Mouse (Mus musculus) cerebellum, postnatal 25 days (tissue): ENCODE measurements at regions not wholly inside any gene's neighbourhood (a gene's known extent, or its start where the extent isn't known, plus 50 kb on each side); places are given as distances from the start of the nearest gene placed in this dataset.

Experiments
- DNase-seq, 2 experiments: peaks; one replicate each; pipeline ENCODE4 v3.0.0; 2021; ENCODE audit warnings: mixed read lengths in 2 of 2

GRCm38 (mm10) chr14:105708691-105709090 is 187.9 kb downstream of the Spry2 start:
- DNase-seq, result peak in 1 of 2 experiments; percentile 46

- DNase-seq, result no peak
Observed at GRCm38 (mm10) chr14:105706756-105707155, 189.9 kb downstream of the Spry2 start.

DNA sequence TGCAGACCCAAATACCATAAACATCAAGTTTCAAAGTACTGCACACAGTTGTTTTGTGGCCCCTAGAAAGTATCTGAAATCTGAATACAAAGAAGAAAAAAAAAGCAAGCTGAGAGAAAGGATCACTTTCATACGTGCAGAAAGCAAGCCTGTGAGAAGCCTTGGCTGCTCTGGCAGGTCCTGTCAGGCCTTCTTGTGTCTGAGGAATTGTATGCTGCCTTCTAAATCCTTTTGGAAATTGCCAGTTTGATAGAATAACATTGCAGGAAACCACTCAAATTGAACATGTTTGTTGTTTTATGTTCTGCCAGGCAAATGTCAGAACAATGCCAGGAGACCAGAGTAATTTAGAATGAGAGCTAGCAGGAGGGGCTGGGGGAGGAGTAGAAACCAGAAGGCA is 198.0 kb downstream of the Spry2 start:
- no peak for DNase-seq

DNA sequence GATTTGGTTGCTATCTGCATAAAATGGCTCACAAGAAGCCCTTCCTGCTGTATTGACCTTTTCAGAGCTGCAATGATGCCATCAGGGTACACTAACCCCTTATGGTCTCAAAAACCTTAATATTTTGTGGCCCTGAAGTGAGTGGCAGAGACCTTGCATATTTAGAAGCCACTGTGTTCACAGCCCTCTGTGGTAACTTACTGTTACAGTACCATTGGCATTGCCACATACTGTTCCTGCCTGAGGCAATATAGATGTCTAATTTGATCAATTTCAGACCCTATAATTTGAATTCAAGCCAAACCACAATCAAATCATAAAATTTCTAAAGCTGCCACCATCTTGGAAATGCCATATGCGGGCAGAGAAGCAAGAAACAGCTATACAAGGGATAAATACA is 198.5 kb downstream of the Spry2 start:
- no peak for DNase-seq

DNA sequence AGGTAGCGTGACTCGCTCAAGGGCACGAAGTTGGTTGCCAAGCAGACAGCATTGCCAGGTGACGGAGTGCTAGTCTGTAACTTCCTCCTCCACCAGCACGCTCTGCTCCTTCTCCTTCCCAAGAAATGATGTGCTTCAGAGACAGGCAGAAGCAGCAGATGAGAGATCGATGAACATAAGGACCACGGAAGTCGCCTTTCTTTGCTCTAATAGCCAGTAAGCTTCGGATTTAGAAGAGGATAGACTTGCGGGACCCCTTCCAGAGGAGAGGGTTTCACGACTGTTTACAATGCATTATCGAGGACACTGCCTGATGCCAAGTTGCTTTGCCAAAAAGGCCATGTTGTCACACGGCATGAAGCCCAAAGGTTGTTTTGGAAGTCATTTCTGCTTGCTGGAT is 199.2 kb downstream of the Spry2 start:
- DNase-seq, result peak; percentile 86 to 88

DNA sequence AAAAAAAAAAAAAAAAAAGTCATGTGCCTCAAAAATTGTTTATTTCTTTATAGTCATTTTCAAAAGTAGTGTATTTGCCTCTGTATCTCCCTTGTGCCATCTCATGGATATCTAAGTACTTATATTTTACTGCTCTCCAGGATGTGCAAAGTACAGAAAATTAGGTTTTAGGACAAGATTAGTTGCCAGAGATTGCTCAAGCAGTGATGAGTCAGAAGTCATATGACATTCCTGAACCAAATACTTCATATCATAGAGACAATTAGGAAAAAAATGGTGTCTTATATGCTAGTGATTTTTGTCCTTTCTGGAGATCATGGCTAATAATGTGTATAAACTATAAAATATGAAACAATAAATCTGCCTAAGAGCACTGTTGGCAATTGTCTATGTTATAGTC is 201.7 kb downstream of the Spry2 start:
- DNase-seq, result no peak

- no peak for DNase-seq
Observed at GRCm38 (mm10) chr14:105693713-105694112, 202.9 kb downstream of the Spry2 start.

- no peak for DNase-seq
Observed at GRCm38 (mm10) chr14:105684826-105685465, 211.7 kb downstream of the Spry2 start.

DNA sequence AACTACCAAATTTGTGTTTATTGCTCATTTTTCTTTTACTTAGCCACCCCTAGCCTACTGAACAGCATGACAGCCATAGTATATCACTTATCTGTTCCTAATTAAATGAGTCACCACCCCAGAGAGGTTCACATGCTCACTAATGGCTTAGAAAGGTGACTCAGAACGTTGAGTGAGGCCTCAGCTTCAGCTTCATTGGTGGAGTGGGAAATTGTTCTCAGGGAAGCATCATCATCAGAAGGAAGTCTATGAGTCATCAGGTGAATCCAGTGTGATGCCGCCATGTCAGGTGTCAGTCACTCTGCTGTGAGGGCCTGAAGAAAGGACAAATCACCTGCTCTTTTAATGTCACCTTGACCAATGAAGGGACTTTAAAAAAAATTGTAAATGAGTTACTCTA is 212.3 kb downstream of the Spry2 start:
- DNase-seq, result no peak

DNA sequence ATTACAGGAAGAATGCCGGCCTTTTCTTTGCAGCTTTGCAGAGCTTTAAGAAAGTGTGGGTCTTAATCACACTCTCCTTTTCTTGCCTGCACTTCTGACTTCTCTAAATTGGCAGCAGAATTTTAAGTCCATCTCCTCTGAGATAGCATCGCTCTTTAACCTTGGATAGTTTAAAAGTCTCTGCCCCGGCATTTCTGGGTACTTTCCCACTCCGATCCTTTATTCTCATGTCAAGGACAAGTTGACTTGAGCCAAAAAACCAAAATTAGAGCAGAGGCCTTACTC is 220.0 kb downstream of the Spry2 start:
- peak in 1 of 2 experiments; percentile 28 for DNase-seq

DNA sequence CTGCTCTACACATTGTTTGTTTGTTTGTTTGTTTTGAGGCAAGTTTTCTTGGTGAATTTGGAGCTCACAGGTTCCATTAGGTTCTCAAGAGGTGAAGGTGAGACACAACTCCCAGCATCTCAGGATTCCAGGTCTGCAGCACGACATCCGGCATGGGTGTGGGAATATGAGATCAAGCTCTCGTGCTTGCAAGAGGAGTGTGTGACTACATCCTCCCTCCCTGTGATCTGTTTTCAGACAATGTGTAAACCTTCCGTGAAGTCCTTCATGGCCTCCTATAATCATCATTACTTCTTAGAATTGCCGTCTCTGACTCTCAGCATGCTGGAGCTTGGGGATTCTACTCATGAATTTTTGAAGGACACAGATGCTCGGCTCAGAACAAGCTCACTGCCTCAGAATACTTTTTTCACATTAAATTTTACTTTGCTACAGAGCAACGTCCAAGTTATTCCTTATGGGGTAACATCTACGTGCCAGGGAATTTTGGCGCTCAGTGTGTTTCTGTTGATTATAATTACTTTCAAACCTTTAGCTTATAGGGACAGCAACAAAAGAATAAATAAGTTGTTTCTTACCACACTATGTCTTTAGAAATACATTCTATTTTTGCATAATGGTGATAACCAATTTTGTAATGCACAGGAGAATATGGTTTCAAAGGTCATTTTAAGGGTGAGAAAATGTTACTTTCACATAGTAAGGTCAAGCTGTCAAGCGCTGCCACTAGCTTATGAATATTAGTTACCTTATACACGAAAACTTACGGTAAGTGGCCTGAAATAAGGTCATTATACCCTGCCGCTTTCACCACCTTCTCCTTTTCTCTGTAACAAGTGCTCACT is 220.6 kb downstream of the Spry2 start:
- peak in 1 of 2 experiments; percentile 18 for DNase-seq

DNA sequence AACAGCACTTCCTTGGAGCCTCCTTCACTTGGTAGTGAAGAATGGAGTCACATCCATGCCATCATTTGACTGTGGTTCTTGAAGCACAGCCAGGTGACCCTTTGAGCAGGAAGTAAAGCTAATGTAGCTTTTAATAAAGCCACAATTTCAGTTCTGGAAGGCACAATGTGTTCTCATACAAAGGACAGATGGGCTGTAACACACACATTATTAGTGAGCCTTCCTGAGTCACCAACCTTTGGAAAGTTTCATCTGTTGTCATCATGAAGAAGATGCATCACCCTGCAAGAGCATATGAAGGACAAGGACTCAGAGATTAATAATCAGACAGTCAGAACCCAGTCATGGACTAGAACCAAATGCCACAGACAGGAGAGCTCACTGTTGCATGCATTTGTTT is 221.6 kb downstream of the Spry2 start:
- DNase-seq, result no peak

DNA sequence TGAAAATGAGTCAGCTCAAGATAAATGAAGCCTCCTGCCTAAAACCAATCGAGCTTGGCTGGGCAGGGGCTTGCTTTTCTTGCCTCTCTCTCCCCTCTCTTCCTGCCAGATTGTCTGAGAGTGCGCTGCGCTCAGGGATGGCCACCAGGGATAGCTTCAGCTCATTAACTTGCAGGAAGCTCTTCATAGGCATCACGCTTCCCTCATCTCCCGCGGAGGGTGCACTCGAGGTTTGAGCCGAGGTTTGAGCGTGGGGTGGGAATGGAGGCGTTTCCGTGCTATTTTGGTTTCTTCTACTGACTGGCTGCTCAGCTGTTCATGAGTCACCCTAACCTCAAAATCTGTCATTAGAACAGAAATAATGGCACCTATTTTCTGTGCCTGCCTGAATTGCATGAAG is 227.7 kb downstream of the Spry2 start:
- peak; percentile 84 to 89 for DNase-seq

- no peak for DNase-seq
Observed at GRCm38 (mm10) chr14:105664671-105665198, 231.9 kb downstream of the Spry2 start.

DNA sequence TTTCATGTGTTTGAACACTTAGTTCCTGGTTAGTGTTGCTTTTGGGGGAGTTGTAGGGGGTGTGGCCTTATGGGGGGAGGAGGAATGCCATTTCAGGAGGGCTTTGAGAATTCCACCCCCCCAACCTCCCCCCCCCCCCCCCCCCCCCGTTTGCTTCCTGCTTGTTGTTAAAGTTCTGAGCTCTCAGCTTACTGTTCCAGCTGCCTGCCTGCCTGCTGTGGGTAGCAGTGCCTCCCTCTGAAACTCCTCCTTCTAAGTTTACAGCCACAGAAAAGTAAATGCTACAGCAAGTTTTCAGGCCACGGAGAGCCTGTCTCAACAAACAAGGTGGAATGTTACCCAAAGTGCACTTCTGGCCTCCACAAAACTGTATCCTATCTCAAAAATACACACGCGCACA is 233.1 kb downstream of the Spry2 start:
- no peak for DNase-seq

- DNase-seq, result no peak
Observed at GRCm38 (mm10) chr14:105662839-105663238, 233.8 kb downstream of the Spry2 start.

GRCm38 (mm10) chr14:105658316-105658715 is 238.3 kb downstream of the Spry2 start:
- DNase-seq, result no peak

DNA sequence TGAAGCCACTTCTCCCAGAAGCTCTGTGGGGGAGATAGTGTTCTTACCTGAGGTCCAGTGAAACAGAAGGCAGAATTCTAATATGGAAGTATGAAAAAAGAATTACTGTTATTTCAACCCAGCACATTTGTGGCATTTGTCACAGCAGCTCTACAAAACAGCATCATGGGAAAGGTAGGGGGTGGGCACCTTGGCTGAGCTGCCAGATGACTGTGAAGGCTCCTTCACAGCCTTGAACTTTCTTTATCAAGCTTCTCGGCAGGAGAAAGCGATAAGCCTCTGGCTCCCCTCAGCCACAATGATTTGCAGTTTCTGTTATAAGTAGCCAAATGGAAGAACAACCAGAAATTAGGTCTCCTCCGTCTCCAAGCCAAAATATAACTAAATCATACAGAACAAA is 249.5 kb downstream of the Spry2 start:
- no peak for DNase-seq

DNA sequence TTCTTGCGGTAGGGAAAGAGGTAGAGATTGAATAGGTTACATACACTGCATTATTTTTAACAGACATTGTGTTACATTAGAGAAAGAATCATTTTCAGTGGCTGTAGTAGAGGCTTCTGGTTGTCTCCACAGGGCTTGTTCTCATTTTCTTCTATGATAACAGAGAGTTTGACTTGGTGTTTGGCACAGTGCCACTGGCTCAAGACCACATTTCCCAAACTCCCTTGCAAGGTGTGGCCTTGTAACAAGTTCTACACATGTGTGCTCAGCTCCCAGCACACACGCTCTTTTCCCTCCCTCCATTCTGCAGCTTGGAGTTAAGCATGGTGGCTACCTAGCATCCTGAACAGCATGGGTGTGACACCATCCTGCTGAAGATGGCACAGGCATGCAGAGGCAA is 252.2 kb downstream of the Spry2 start:
- no peak for DNase-seq

DNA sequence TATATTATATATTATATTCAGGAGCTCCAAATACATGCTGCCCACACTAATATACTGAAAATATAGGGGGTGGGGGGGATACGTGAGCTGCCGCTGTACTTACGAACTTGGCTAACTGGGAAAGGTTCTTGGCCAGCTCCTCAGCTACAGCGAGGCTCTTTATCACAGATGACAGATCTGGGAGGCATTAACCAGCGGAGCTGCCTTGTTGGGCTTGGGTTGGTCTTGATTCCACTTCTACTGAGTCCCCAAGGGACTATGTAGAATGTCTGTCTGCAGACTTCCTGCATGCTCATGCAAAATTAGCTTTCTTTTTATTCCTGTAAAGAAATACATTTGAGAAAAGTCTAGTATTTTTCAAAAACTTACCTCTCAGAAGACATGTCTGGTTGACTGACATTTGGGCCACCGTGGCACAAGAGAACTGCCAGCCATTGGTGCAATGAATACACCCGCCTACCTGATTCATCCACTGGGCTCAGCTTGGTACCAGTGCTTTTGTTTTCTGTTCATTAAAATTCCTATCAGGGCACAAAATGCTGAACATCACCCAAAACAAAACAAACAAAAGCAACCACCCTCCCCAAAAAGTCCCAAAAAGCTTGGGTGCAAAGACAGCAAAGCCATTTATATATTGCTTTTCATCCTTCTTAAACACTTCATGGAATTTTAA is 253.2 kb downstream of the Spry2 start:
- DNase-seq, result no peak

DNA sequence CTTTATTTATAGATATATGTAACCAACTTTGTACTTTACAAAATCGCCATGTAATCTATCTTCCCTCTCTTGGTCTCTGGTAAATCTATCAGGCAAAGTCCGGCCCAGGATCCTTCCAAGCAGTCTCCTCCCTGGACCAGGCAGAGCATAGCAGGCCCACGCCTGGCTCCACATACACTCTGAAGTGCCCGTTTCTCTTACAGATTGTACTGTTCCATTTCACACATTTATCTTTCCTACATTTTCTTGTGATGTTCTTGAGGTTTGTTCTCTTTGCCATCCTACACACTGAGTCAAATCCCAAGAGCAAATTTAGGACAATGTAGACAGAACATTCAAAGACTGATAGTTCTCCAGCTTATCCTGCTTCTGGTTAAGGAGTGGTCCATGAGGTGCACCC is 264.3 kb downstream of the Spry2 start:
- no peak for DNase-seq

DNA sequence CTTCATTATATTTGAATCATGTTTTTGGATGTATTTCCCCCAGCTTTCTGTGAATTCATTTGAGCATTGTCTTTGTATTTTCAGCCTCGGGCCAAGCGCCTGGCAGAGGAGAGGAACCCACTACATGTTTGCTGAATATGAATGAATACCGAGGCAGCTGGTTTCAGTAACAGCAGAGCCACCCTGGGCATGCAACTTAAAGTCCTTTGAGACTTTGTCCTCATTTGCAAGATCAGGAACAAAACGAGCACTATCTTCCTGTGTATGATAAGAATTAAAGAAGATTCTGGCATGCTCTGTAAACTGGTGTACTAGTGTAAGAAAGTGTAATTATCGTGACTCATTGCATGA is 265.0 kb downstream of the Spry2 start:
- no peak for DNase-seq

DNA sequence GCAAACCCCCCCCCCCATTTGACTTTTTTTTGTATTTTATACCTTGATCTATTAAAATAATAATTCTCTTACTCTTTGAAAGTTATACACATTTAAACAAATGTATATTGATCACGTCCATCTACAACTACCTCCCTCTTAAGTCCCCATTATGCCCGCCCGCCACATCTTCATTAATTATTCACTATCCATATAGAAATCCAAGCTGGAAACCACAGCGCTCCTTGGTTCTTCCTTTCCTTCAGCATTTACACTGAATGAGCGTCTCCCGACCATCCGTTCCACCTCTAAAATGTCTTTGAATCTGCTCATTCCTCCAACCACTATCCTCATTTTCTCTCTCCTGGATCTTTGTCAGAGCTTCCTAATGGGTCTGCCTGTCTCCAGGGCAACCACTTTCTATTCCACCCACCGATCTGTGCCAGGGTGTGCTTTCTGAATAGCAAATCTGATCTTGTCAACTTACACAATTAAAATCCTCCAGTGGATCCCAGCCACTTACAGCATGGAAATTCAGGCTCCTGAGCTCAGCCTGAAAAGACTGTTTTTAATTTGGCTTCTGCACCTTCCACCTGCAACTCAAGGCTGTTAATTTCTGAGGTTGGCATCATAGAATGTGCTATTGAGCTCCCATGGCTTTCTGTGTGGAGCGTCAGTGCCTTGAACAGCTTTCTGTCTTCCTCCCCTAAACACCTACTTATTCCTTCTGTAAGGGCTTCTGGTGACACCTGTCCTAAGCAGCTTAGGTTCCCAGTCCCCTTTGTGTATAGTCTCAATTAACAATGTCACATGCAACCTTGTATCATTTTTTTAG is 265.5 kb downstream of the Spry2 start:
- DNase-seq, result peak; percentile 31 to 43
